Mouse (Mus musculus) intestine, embryonic 16.5 days (tissue): ENCODE data around the gene Tmem179. TPM values are rescaled to one million over a fixed set of nuclear protein-coding genes. Genes with fewer than 3 reads are reported as not detected.

Source experiments
- ATAC-seq: fragments of 200-750 bp; cut with Nextera tagmentation; 2 replicates; pipeline ENCODE4 v1.8.0; 2017; ENCODE audit warnings: moderate TSS enrichment, moderate library complexity
- H3K27ac ChIP-seq: fragments of 300-500 bp; sonication (generic); 2 replicates; pipeline ENCODE4 v1.5.1; 2014; ENCODE audit warnings: mild to moderate bottlenecking, low read length
- H3K27me3 ChIP-seq: fragments of 300-500 bp; sonication (generic); replicated peaks from 2 replicates; pipeline ENCODE4 v1.6.1; 2014; ENCODE audit warnings: low read length, control low read depth, mixed read lengths; ENCODE audit not compliant: control insufficient read depth, insufficient read depth
- H3K36me3 ChIP-seq: fragments of 300-500 bp; sonication (generic); 2 replicates; pipeline ENCODE4 v1.6.1; 2014; ENCODE audit warnings: low read length, control low read depth; ENCODE audit not compliant: control insufficient read depth, insufficient read depth
- H3K4me1 ChIP-seq: fragments of 300-500 bp; sonication (generic); 2 replicates; pipeline ENCODE4 v1.6.1; 2014; ENCODE audit warnings: low read length, control low read depth, mixed read lengths; ENCODE audit not compliant: control insufficient read depth, insufficient read depth
- H3K4me2 ChIP-seq: fragments of 300-500 bp; sonication (generic); 2 replicates; pipeline ENCODE4 v1.6.1; 2014; ENCODE audit warnings: low read depth, low read length, control low read depth
- H3K4me3 ChIP-seq: fragments of 300-500 bp; sonication (generic); 2 replicates; pipeline ENCODE4 v1.5.1; 2014; ENCODE audit warnings: mild to moderate bottlenecking, low read length
- H3K9ac ChIP-seq: fragments of 300-500 bp; sonication (generic); 2 replicates; pipeline ENCODE4 v1.6.1; 2014; ENCODE audit warnings: low read depth, low read length
- H3K9me3 ChIP-seq: fragments of 300-500 bp; sonication (generic); 2 replicates; pipeline ENCODE4 v1.6.1; 2016; ENCODE audit warnings: low read length, control low read depth; ENCODE audit not compliant: control insufficient read depth
- WGBS: fragments of 180-500 bp; shearing (Covaris S2); extraction: QIAGEN DNeasy Blood & Tissue Kit; methylation state at CpG from one replicate; pipeline ENCODE4 v1.1.7; 2014; 5-methylcytosine and 5-hydroxymethylcytosine counted together
- polyA plus RNA-seq: library from polyadenylated mRNA; unstranded; fragments of >200 nt; fragmentation: Nextera tagmentation; extraction: Ambion mirVana; gene quantifications from 2 replicates; pipeline ENCODE4 v1.2.1, GENCODE M21; 2015

Tmem179 gene
- polyA plus RNA-seq, 1 experiment from 2014 or later = 2.8 TPM

- Histone ChIP-seq H3K4me2 (no peak overlapping the region), H3K36me3 (no peaks in the 10 kb centered on the region), H3K4me3 (no peak overlapping the region), H3K9me3 (no peaks in the 10 kb centered on the region), H3K9ac (no peak overlapping the region), H3K27me3 (no peaks in the 10 kb centered on the region), H3K27ac (no peak overlapping the region), H3K4me1 (peaks cover 12% of the 10 kb centered on the region)
- 29% methylated on average over 12 of the region's 12 CpGs for WGBS
- ATAC-seq = peak; percentile 32
These were observed 38.4 kb upstream of the Tmem179 start for GRCm38 (mm10) chr12:112554900-112555299.

GRCm38 (mm10) chr12:112552520-112552919 lies 36.0 kb upstream of the Tmem179 start:
- Histone ChIP-seq H3K36me3 (no peaks in the 10 kb centered on the region), H3K9ac (no peak overlapping the region), H3K27me3 (no peaks in the 10 kb centered on the region), H3K9me3 (no peaks in the 10 kb centered on the region), H3K4me2 (no peak overlapping the region), H3K4me3 (no peak overlapping the region), H3K27ac (no peak overlapping the region), H3K4me1 (peaks cover 5% of the 10 kb centered on the region; the same call in 1 of the 2 replicates)
- 47% methylated on average over 5 of the region's 5 CpGs for WGBS
- no peak for ATAC-seq

- Histone ChIP-seq H3K9me3 (no peaks in the 10 kb centered on the region), H3K9ac (no peak overlapping the region), H3K4me1 (peaks cover 5% of the 10 kb centered on the region; the same call in 1 of the 2 replicates), H3K36me3 (no peaks in the 10 kb centered on the region), H3K4me2 (no peak overlapping the region), H3K27ac (no peak overlapping the region), H3K4me3 (no peak overlapping the region), H3K27me3 (no peaks in the 10 kb centered on the region)
- WGBS = 11% methylated on average over 13 of the region's 13 CpGs
- ATAC-seq = peak; percentile 54
These were observed 35.4 kb upstream of the Tmem179 start for GRCm38 (mm10) chr12:112551861-112552375.

GRCm38 (mm10) chr12:112549287-112549686 lies 32.7 kb upstream of the Tmem179 start:
- peaks cover 5% of the 10 kb centered on the region; the same call in 1 of the 2 replicates for H3K4me1 ChIP-seq
- H3K4me3 ChIP-seq = no peak overlapping the region
- H3K27ac ChIP-seq = no peak overlapping the region
- WGBS = 93% methylated on average over 1 of the region's 1 CpGs
- H3K36me3 ChIP-seq = no peaks in the 10 kb centered on the region
- no peaks in the 10 kb centered on the region for H3K9me3 ChIP-seq
- no peak for ATAC-seq
- H3K9ac ChIP-seq = no peak overlapping the region
- no peak overlapping the region for H3K4me2 ChIP-seq
- H3K27me3 ChIP-seq = no peaks in the 10 kb centered on the region

GRCm38 (mm10) chr12:112546110-112546509 lies 29.6 kb upstream of the Tmem179 start:
- no peaks in the 10 kb centered on the region; the same call in 1 of the 2 replicates for H3K4me1 ChIP-seq
- no peak overlapping the region for H3K27ac ChIP-seq
- WGBS = 91% methylated on average over 8 of the region's 8 CpGs
- H3K4me3 ChIP-seq = no peak overlapping the region
- no peaks in the 10 kb centered on the region for H3K36me3 ChIP-seq
- no peak for ATAC-seq
- no peak overlapping the region for H3K4me2 ChIP-seq
- H3K9me3 ChIP-seq = no peaks in the 10 kb centered on the region
- no peak overlapping the region for H3K9ac ChIP-seq
- no peaks in the 10 kb centered on the region for H3K27me3 ChIP-seq

GRCm38 (mm10) chr12:112544946-112545701 lies 28.6 kb upstream of the Tmem179 start:
- Histone ChIP-seq H3K36me3 (no peaks in the 10 kb centered on the region), H3K9me3 (no peaks in the 10 kb centered on the region), H3K9ac (no peak overlapping the region), H3K27ac (no peak overlapping the region), H3K27me3 (no peaks in the 10 kb centered on the region), H3K4me2 (no peak overlapping the region), H3K4me1 (no peaks in the 10 kb centered on the region; the same call in 1 of the 2 replicates), H3K4me3 (no peak overlapping the region)
- 40% methylated on average over 12 of the region's 12 CpGs for WGBS
- ATAC-seq = no peak

- Histone ChIP-seq H3K9ac (no peak overlapping the region), H3K9me3 (no peaks in the 10 kb centered on the region), H3K27ac (no peak overlapping the region), H3K4me2 (no peak overlapping the region), H3K4me3 (no peak overlapping the region), H3K36me3 (no peaks in the 10 kb centered on the region), H3K4me1 (no peaks in the 10 kb centered on the region; the same call in 1 of the 2 replicates), H3K27me3 (no peaks in the 10 kb centered on the region)
- 66% methylated on average over 9 of the region's 9 CpGs for WGBS
- no peak for ATAC-seq
These were observed 27.4 kb upstream of the Tmem179 start for GRCm38 (mm10) chr12:112543941-112544340.

- Histone ChIP-seq H3K4me1 (no peaks in the 10 kb centered on the region; the same call in 1 of the 2 replicates), H3K36me3 (no peaks in the 10 kb centered on the region), H3K4me3 (no peak overlapping the region), H3K4me2 (no peak overlapping the region), H3K9me3 (no peaks in the 10 kb centered on the region), H3K9ac (no peak overlapping the region), H3K27ac (no peak overlapping the region), H3K27me3 (no peaks in the 10 kb centered on the region)
- peak; percentile 75 for ATAC-seq
- 2% methylated on average over 11 of the region's 11 CpGs for WGBS
These were observed 26.4 kb upstream of the Tmem179 start for GRCm38 (mm10) chr12:112542920-112543300.

GRCm38 (mm10) chr12:112542257-112542919 lies 25.8 kb upstream of the Tmem179 start:
- no peaks in the 10 kb centered on the region for H3K27me3 ChIP-seq
- no peak overlapping the region for H3K4me2 ChIP-seq
- no peaks in the 10 kb centered on the region for H3K36me3 ChIP-seq
- H3K4me3 ChIP-seq = no peak overlapping the region
- H3K4me1 ChIP-seq = no peaks in the 10 kb centered on the region; the same call in 1 of the 2 replicates
- WGBS = 53% methylated on average over 13 of the region's 13 CpGs
- no peak overlapping the region for H3K9ac ChIP-seq
- H3K9me3 ChIP-seq = no peaks in the 10 kb centered on the region
- peak; percentile 57 for ATAC-seq
- H3K27ac ChIP-seq = no peak overlapping the region
